Mouse (Mus musculus) thymus, adult 2 months (tissue): Measurements from ENCODE around the gene Gm6096. TPM values are rescaled to one million over a fixed set of nuclear protein-coding genes. Genes with fewer than 3 reads are reported as not detected.
A peak's percentile ranks its signal among the peaks of the same experiment; 100 is the strongest.

Experiments used
- DNase-seq: peaks from one replicate; pipeline ENCODE4 v3.0.0; 2021
- H3K27ac ChIP-seq: fragments of 200-500 bp; 2 replicates; pipeline ENCODE4 v1.5.1; 2012; ENCODE audit warnings: low read length, control low read depth; ENCODE audit not compliant: control insufficient read depth, insufficient read depth
- H3K27me3 ChIP-seq: fragments of 200-500 bp; 2 replicates; pipeline ENCODE4 v1.6.1; 2012; ENCODE audit warnings: mild to moderate bottlenecking, low read length, moderate library complexity, mixed read lengths; ENCODE audit not compliant: control insufficient read depth, insufficient read depth
- H3K36me3 ChIP-seq: fragments of 200-500 bp; 2 replicates; pipeline ENCODE4 v1.6.1; 2012; ENCODE audit warnings: mild to moderate bottlenecking, low read length, moderate library complexity; ENCODE audit not compliant: control insufficient read depth, insufficient read depth
- H3K4me1 ChIP-seq: fragments of 200-500 bp; replicated peaks from 2 replicates; pipeline ENCODE4 v1.6.1; 2012; ENCODE audit warnings: low read length; ENCODE audit not compliant: control insufficient read depth, insufficient read depth
- H3K4me3 ChIP-seq: fragments of 200-500 bp; 2 replicates; pipeline ENCODE4 v1.5.1; 2012; ENCODE audit warnings: mild to moderate bottlenecking, low read length, control low read depth, moderate library complexity; ENCODE audit not compliant: control insufficient read depth, insufficient read depth
- CTCF ChIP-seq: fragments of 200-500 bp; IDR thresholded peaks from 2 replicates; pipeline ENCODE4 v1.5.1; 2012; ENCODE audit warnings: mild to moderate bottlenecking, control low read depth, low read length, moderate library complexity, borderline replicate concordance; ENCODE audit not compliant: control insufficient read depth, poor library complexity, insufficient read depth; ENCODE audit errors: extremely low read depth
- POLR2A ChIP-seq: fragments of 200-500 bp; IDR thresholded peaks from 2 replicates; pipeline ENCODE4 v1.6.1; 2012; ENCODE audit warnings: mild to moderate bottlenecking, low read length, control low read depth, moderate library complexity; ENCODE audit not compliant: control insufficient read depth, poor library complexity, insufficient read depth; ENCODE audit errors: extremely low read depth
- WGBS: fragments of 180-500 bp; shearing (Covaris S2); methylation state at CpG from one replicate; pipeline ENCODE4 v1.1.7; 2018; 5-methylcytosine and 5-hydroxymethylcytosine counted together
- polyA plus RNA-seq: library from polyadenylated mRNA; depleted of rRNA; stranded (reverse); fragments of >200 nt; gene quantifications from 2 replicates; pipeline ENCODE4 v1.2.3, GENCODE M21; 2012

Gm6096 gene
- polyA plus RNA-seq, 1 experiment, result not detected

GRCm38 (mm10) chr7:34234610-34235561, 16.0 kb upstream of the Gm6096 start:
- Histone ChIP-seq H3K27me3 (no peaks in the 10 kb centered on the region), H3K27ac (0 out of 2 replicates have a peak overlapping the region, but pooled peaks have one; percentile 3), H3K4me3 (peak overlapping the region; percentile 15), H3K4me1 (peaks cover 9% of the 10 kb centered on the region), H3K36me3 (peaks cover 4% of the 10 kb centered on the region; the same call in 1 of the 2 replicates)
- TF ChIP-seq POLR2A (no peak), CTCF (no peak)
- DNase-seq, result no peak
- 3% methylated on average over 17 of the region's 17 CpGs for WGBS

GRCm38 (mm10) chr7:34235602-34236001, 15.2 kb upstream of the Gm6096 start:
- Histone ChIP-seq H3K4me3 (no peak overlapping the region), H3K36me3 (peaks cover 9% of the 10 kb centered on the region), H3K27ac (no peak overlapping the region), H3K4me1 (peaks cover 9% of the 10 kb centered on the region), H3K27me3 (no peaks in the 10 kb centered on the region)
- 87% methylated on average over 5 of the region's 5 CpGs for WGBS
- TF ChIP-seq CTCF, result no peak
- TF ChIP-seq POLR2A, result no peak
- no peak for DNase-seq

GRCm38 (mm10) chr7:34238086-34238485, 12.8 kb upstream of the Gm6096 start:
- Histone ChIP-seq H3K36me3 (peaks cover 13% of the 10 kb centered on the region), H3K27me3 (no peaks in the 10 kb centered on the region), H3K4me3 (no peak overlapping the region), H3K27ac (no peak overlapping the region), H3K4me1 (peaks cover 9% of the 10 kb centered on the region)
- no peak for TF ChIP-seq POLR2A
- no peak for TF ChIP-seq CTCF
- 84% methylated on average over 5 of the region's 5 CpGs for whole genome bisulfite sequencing
- DNase-seq, result no peak

GRCm38 (mm10) chr7:34242176-34242575, 8.7 kb upstream of the Gm6096 start:
- 98% methylated on average over 11 of the region's 11 CpGs for WGBS
- Histone ChIP-seq H3K27ac (no peak overlapping the region), H3K4me1 (no peaks in the 10 kb centered on the region), H3K27me3 (no peaks in the 10 kb centered on the region), H3K4me3 (no peak overlapping the region), H3K36me3 (peaks cover 32% of the 10 kb centered on the region)
- TF ChIP-seq POLR2A (no peak), CTCF (no peak)
- no peak for DNase-seq

GRCm38 (mm10) chr7:34246870-34247499, 3.9 kb upstream of the Gm6096 start:
- Histone ChIP-seq H3K27ac (no peak overlapping the region), H3K4me3 (no peak overlapping the region), H3K36me3 (peaks cover 32% of the 10 kb centered on the region), H3K4me1 (no peaks in the 10 kb centered on the region), H3K27me3 (no peaks in the 10 kb centered on the region)
- TF ChIP-seq POLR2A, result no peak
- no peak for DNase-seq
- WGBS, result 93% methylated on average over 3 of the region's 3 CpGs

- TF ChIP-seq POLR2A, result no peak
- TF ChIP-seq CTCF, result no peak
- no peaks in the 10 kb centered on the region for H3K4me1 ChIP-seq
- no peak overlapping the region for H3K27ac ChIP-seq
- H3K4me3 ChIP-seq, result no peak overlapping the region
- H3K27me3 ChIP-seq, result no peaks in the 10 kb centered on the region
- 44% methylated on average over 2 of the region's 2 CpGs for WGBS
- DNase-seq, result peak; percentile 20
- H3K36me3 ChIP-seq, result peaks cover 27% of the 10 kb centered on the region
Observed at GRCm38 (mm10) chr7:34252030-34252429, 1.2 kb downstream of the Gm6096 start.
